Comparison of ENCODE assay signal across 37 mouse cellular contexts in the genomic region with DNA sequence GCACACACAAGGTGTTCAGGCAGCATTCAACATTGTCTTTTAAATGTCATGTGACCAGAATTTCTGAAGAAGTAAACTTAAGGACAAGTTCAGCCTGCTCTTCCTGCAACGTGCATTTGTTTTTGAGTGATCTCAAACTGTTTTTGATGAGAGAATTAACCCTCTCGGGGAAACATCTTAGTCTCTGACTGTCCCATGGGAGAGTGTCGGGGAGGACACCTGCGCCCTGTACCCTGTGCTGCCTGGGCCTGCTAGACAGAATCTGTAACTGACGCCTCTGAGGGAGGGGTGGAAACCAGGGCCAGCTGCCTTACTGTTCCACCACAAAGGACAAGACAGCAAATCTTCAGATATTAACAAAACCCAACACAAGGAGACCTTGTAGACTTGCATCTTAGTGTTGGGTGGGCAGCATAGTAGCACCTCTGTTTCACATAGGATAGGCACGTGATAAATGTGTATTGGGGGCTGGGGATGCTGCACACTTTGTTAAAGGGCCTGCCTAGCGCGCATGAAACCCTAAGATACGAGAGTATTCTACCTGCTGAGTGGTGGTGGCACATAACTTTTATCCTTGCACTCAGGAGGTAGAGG. TPM values are rescaled to one million over a fixed set of nuclear protein-coding genes. Genes with fewer than 3 reads are reported as not detected.
DNase-seq lines count a peak whose midpoint lies in the region; ATAC-seq and TF ChIP-seq lines count a peak whose summit lies in the region.
"Had no signal": no experiment of that assay in that cellular context is flagged by ENCODE, and none has a peak within 500 bp of the region (broad histone marks: within the 10 kb centered on the region; RNA-seq: fewer than 3 reads in every experiment).

No protein-coding gene starts in this region.

- no peaks in the 10 kb centered on the region for H3K79me2 ChIP-seq in CH12.LX (replicated peaks; ENCODE audit: control insufficient read depth, extremely low read depth, insufficient read depth, poor library complexity, severe bottlenecking)

- H3K27me3 ChIP-seq in embryonic facial prominence, embryonic 14.5 days (replicated peaks; ENCODE audit: control insufficient read depth, insufficient read depth, low read length): no peaks in the 10 kb centered on the region
- H3K27me3 ChIP-seq in embryonic facial prominence, embryonic 10.5 days (replicated peaks; ENCODE audit: low read depth, poor library complexity, severe bottlenecking): peaks cover 8% of the 10 kb centered on the region; the same call in 1 of the 2 replicates
- no peaks in the 10 kb centered on the region for H3K27me3 ChIP-seq in CH12.LX (replicated peaks)
- H3K27me3 ChIP-seq: heart, embryonic 15.5 days; hindbrain, embryonic 12.5 days; intestine, embryonic 15.5 days; limb, embryonic 13.5 days; midbrain, embryonic 13.5 days; neural tube, embryonic 13.5 days; stomach, embryonic 15.5 days had no signal

- H3K9ac ChIP-seq in embryonic facial prominence, embryonic 14.5 days (ENCODE audit: low read depth, low read length): no peak overlapping the region
- H3K9ac ChIP-seq in CH12.LX (ENCODE audit: insufficient read depth, low read depth): peak overlapping the region; percentile 6; the same call in 1 of the 2 replicates
- H3K9ac ChIP-seq: embryonic facial prominence, embryonic 13.5 days; heart, embryonic 15.5 days; hindbrain, embryonic 12.5 days; intestine, embryonic 15.5 days; limb, embryonic 13.5 days; liver, embryonic 12.5 days; midbrain, embryonic 13.5 days; neural tube, embryonic 13.5 days; stomach, embryonic 15.5 days had no signal

- no peak overlapping the region for H3K4me3 ChIP-seq in embryonic facial prominence, embryonic 14.5 days (ENCODE audit: low read depth, low read length)
- no peak overlapping the region for H3K4me3 ChIP-seq in embryonic facial prominence, embryonic 10.5 days
- H3K4me3 ChIP-seq in CH12.LX (replicated peaks in 1 of 3; ENCODE audit: low read depth in 2 of 3, low read length in 2 of 3, poor library complexity in 1 of 3): no peak overlapping the region
- H3K4me3 ChIP-seq: embryonic facial prominence, embryonic 13.5 days; erythroblast, embryonic 14.5 days; heart, embryonic 10.5 days; heart, embryonic 15.5 days; hindbrain, embryonic 12.5 days; intestine, embryonic 15.5 days; layer of hippocampus, adult 2 months; left cerebral cortex, adult 2 months; limb, embryonic 13.5 days; liver, embryonic 12.5 days; megakaryocyte, embryonic 14.5 days; midbrain, embryonic 13.5 days; neural tube, embryonic 13.5 days; stomach, embryonic 15.5 days had no signal

- TF ChIP-seq CTCF in CH12.LX (conservative IDR thresholded peaks at IDR 0.05 in 1 of 2, IDR thresholded peaks at IDR 0.05 in 1 of 2; ENCODE audit: low read depth in 2 of 2, low read length in 2 of 2): no peak

- TF ChIP-seq EP300 in CH12.LX (IDR thresholded peaks at IDR 0.05; ENCODE audit: low read length): peak; percentile 62; the same call in 1 of the 2 replicates

- DNase-seq in embryonic facial prominence, embryonic 14.5 days (ENCODE audit: low spot score): peak; percentile 11
- DNase-seq in embryonic facial prominence, embryonic 10.5 days (ENCODE audit: low spot score): no peak
- peak; percentile 82 for DNase-seq in CH12.LX (ENCODE audit: extremely low read depth)
- DNase-seq in thymus, adult 18-20 months: peak; percentile 35 to 42
- peak; percentile 51 for DNase-seq in thymus, postnatal 25 days
- DNase-seq in frontal cortex, postnatal 36 days (ENCODE audit: low spot score in 2 of 2): no peak
- no peak for DNase-seq in left cerebral cortex, postnatal 25 days (ENCODE audit: low spot score in 2 of 2)
- DNase-seq in heart, postnatal 36 days: no peak
- DNase-seq: adrenal gland, adult 8-10 months; cerebellum, adult 9-10 months; cerebellum, postnatal 36 days; embryo, embryonic 11 days; gastrocnemius, postnatal 10 days; kidney, adult 2 months; kidney, postnatal 36 days; lung, adult 18-20 months; lung, postnatal 4 days; right cerebral cortex, postnatal 14 days had no signal

- intact Hi-C loops in left cerebral cortex, postnatal 25 days (cut with DNase I): no loop called here
- intact Hi-C loops in heart, postnatal 36 days (cut with DNase I): no loop called here

- in situ Hi-C loops in CH12.LX (cut with MboI; ENCODE audit: low pct_ligation_motif_present, low pct_unique_long_range_greater_than_20kb, low sequenced_read_pairs): no loop called here

- H3K4me1 ChIP-seq in embryonic facial prominence, embryonic 14.5 days (ENCODE audit: control insufficient read depth, insufficient read depth, low read length): 0 out of 2 replicates have a peak, but pooled peaks cover 3% of the 10 kb centered on the region
- peaks cover 9% of the 10 kb centered on the region for H3K4me1 ChIP-seq in embryonic facial prominence, embryonic 10.5 days
- H3K4me1 ChIP-seq in CH12.LX (ENCODE audit: control insufficient read depth in 1 of 2, insufficient read depth in 2 of 2): peaks cover 7 to 30% of the 10 kb centered on the region in 2 experiments; a peak in 3 of 4 replicates
- H3K4me1 ChIP-seq: liver, embryonic 12.5 days had no signal

- ATAC-seq in embryonic facial prominence, embryonic 14.5 days (ENCODE audit: low read depth): 0 out of 2 replicates have a peak, but pooled peaks have one; percentile 38
- ATAC-seq: activated CD4-positive, CD25-positive, alpha-beta regulatory T cell, adult 4 months; forebrain, embryonic 16.5 days; hindbrain, postnatal 0 days; intestine, embryonic 15.5 days; liver, embryonic 12.5 days; lung, postnatal 0 days; midbrain, embryonic 13.5 days had no signal

- 72% methylated on average over 9 of the region's 9 CpGs for WGBS in embryonic facial prominence, embryonic 14.5 days
- 74% methylated on average over 9 of the region's 9 CpGs for WGBS in embryonic facial prominence, embryonic 10.5 days

- H3K36me3 ChIP-seq in embryonic facial prominence, embryonic 14.5 days (ENCODE audit: control insufficient read depth, insufficient read depth, low read length): no peaks in the 10 kb centered on the region
- H3K36me3 ChIP-seq in embryonic facial prominence, embryonic 10.5 days (replicated peaks): no peaks in the 10 kb centered on the region
- no peaks in the 10 kb centered on the region for H3K36me3 ChIP-seq in CH12.LX (replicated peaks in 1 of 2; ENCODE audit: control insufficient read depth in 1 of 2, insufficient read depth in 1 of 2, low read length in 1 of 2)
- H3K36me3 ChIP-seq: embryonic facial prominence, embryonic 13.5 days; heart, embryonic 10.5 days; heart, embryonic 15.5 days; hindbrain, embryonic 12.5 days; intestine, embryonic 15.5 days; limb, embryonic 13.5 days; liver, embryonic 12.5 days; midbrain, embryonic 13.5 days; neural tube, embryonic 13.5 days; stomach, embryonic 15.5 days had no signal

- dilution Hi-C loops in CH12.LX (cut with MboI; ENCODE audit: extremely low pct_ligation_motif_present, extremely low pct_unique_long_range_greater_than_20kb, low sequenced_read_pairs): no loop called here

- H3K4me2 ChIP-seq in embryonic facial prominence, embryonic 14.5 days (ENCODE audit: low read depth, low read length): no peak overlapping the region
- H3K4me2 ChIP-seq in CH12.LX (ENCODE audit: insufficient read depth, low read depth, poor library complexity, severe bottlenecking): peak overlapping the region; percentile 18; the same call in 1 of the 2 replicates
- H3K4me2 ChIP-seq: embryonic facial prominence, embryonic 13.5 days; heart, embryonic 15.5 days; hindbrain, embryonic 12.5 days; intestine, embryonic 15.5 days; limb, embryonic 13.5 days; liver, embryonic 12.5 days; midbrain, embryonic 13.5 days; neural tube, embryonic 13.5 days; stomach, embryonic 15.5 days had no signal

- no peak for TF ChIP-seq RAD21 in CH12.LX (IDR thresholded peaks at IDR 0.05; ENCODE audit: low read depth, low read length)

- no peak overlapping the region for H3K27ac ChIP-seq in embryonic facial prominence, embryonic 14.5 days (replicated peaks; ENCODE audit: low read depth, low read length)
- H3K27ac ChIP-seq in embryonic facial prominence, embryonic 10.5 days (replicated peaks): no peak overlapping the region
- H3K27ac ChIP-seq in CH12.LX (ENCODE audit: insufficient read depth, low read depth): peak overlapping the region; percentile 7; the same call in 1 of the 2 replicates
- H3K27ac ChIP-seq: embryonic facial prominence, embryonic 13.5 days; heart, embryonic 10.5 days; heart, embryonic 15.5 days; hindbrain, embryonic 12.5 days; hindbrain, postnatal 0 days; intestine, embryonic 15.5 days; layer of hippocampus, adult 2 months; left cerebral cortex, adult 2 months; limb, embryonic 13.5 days; liver, embryonic 12.5 days; midbrain, embryonic 13.5 days; neural tube, embryonic 13.5 days; stomach, embryonic 15.5 days had no signal

- no peaks in the 10 kb centered on the region for H3K9me3 ChIP-seq in embryonic facial prominence, embryonic 14.5 days (ENCODE audit: control insufficient read depth, low read length)
- no peaks in the 10 kb centered on the region for H3K9me3 ChIP-seq in embryonic facial prominence, embryonic 10.5 days
- H3K9me3 ChIP-seq in CH12.LX (replicated peaks; ENCODE audit: low read length): no peaks in the 10 kb centered on the region
- H3K9me3 ChIP-seq: embryonic facial prominence, embryonic 13.5 days; heart, embryonic 10.5 days; heart, embryonic 15.5 days; hindbrain, embryonic 12.5 days; intestine, embryonic 15.5 days; limb, embryonic 13.5 days; liver, embryonic 12.5 days; megakaryocyte, embryonic 14.5 days; midbrain, embryonic 13.5 days; neural tube, embryonic 13.5 days; stomach, embryonic 15.5 days had no signal

- TF ChIP-seq POLR2A in CH12.LX (IDR thresholded peaks at IDR 0.05; ENCODE audit: low read depth, low read length): no peak

TF ChIP-seq in CH12.LX, 34 proteins besides CTCF, POLR2A, EP300 and RAD21 (continues in another document):
- TF ChIP-seq POLR2AphosphoS2 (IDR thresholded peaks at IDR 0.05; ENCODE audit: low read depth, low read length) (no peak), ELF1 (IDR thresholded peaks at IDR 0.05; ENCODE audit: low read depth, low read length) (no peak), JUND (conservative IDR thresholded peaks at IDR 0.05; ENCODE audit: low read depth, low read length) (no peak), BHLHE40 (IDR thresholded peaks at IDR 0.05; ENCODE audit: low read depth, low read length) (peak; percentile 58; the same call in 1 of the 2 replicates), KAT2A (IDR thresholded peaks at IDR 0.05; ENCODE audit: insufficient replicate concordance, low read length) (no peak), MYC (IDR thresholded peaks at IDR 0.05; ENCODE audit: low read depth, low read length) (peak; percentile 52; the same call in 1 of the 2 replicates), ZMIZ1 (IDR thresholded peaks at IDR 0.05; ENCODE audit: low read depth, low read length) (0 out of 2 replicates have a peak, but pooled peaks have one; percentile 37)

RNA-seq across cellular contexts. Expression of a gene that starts 4.7 kb away (rescaled TPM):
- 67.9 and 72.8 TPM in 2 replicates for polyA plus RNA-seq in embryonic facial prominence, embryonic 14.5 days (2014; fragmentation: Nextera tagmentation; extraction: Ambion mirVana)
- polyA plus RNA-seq in embryonic facial prominence, embryonic 10.5 days (2016; fragmentation: Nextera tagmentation; extraction: Ambion mirVana): 22.1 and 24.3 TPM in 2 replicates
- 2.7 and 3.1 TPM in 2 replicates for total RNA-seq in CH12.LX (2012; rRNA removed)
- total RNA-seq in CH12.LX (2014; rRNA removed): 0.51 and 0.61 TPM in 2 replicates
- polyA plus RNA-seq in CH12.LX (2012; ENCODE audit: insufficient read length, low read depth): 1.7 and 2.1 TPM in 2 replicates
- total RNA-seq in left cerebral cortex, postnatal 25 days (2021): 10 to 100 TPM; 13.2 to 15.1 TPM
- 10 to 100 TPM; 21.8 to 26.0 TPM for total RNA-seq in heart, postnatal 36 days (2021)
- total RNA-seq: granulocyte monocyte progenitor cell, adult 5-6 weeks had no signal

Comparison
In these comparisons a context has a peak if more than half of its experiments do, and no peak if none do; other contexts are left out.
1. DNase-seq: peak in embryonic facial prominence, embryonic 14.5 days (single experiment), CH12.LX (single experiment), thymus, adult 18-20 months (2 of 2) and thymus, postnatal 25 days (single experiment); none in embryonic facial prominence, embryonic 10.5 days (single experiment), frontal cortex, postnatal 36 days (0 of 2), left cerebral cortex, postnatal 25 days (0 of 2) and heart, postnatal 36 days (0 of 2).